Mouse (Mus musculus): ENCODE measurements around the gene Wwox.

GRCm38 (mm10) chr8:115199616-115200150 is 760.2 kb downstream of the Wwox start:
- TF ChIP-seq POLR2A (IDR thresholded peaks at IDR 0.05; ENCODE audit: borderline replicate concordance, control insufficient read depth, low read depth, low read length): no peak
- no peak for TF ChIP-seq CTCF (IDR thresholded peaks at IDR 0.05; ENCODE audit: control insufficient read depth, insufficient read depth, low read length)
